In genomic region chr13:44321009-44321596, GRCm38 (mm10) we compare ENCODE assay signal across 15 mouse cellular contexts.
A peak's percentile ranks its signal among the peaks of the same experiment; 100 is the strongest.
DNase-seq lines count a peak whose midpoint lies in the region; ATAC-seq lines count a peak whose summit lies in the region.
"Had no signal": no experiment of that assay in that cellular context is flagged by ENCODE, and none has a peak within 500 bp of the region (broad histone marks: within the 10 kb centered on the region; RNA-seq: fewer than 3 reads in every experiment).

No protein-coding gene starts in this region.

- peak; percentile 74 for ATAC-seq in frontal cortex, adult (ENCODE audit: low TSS enrichment)

- H3K27me3 ChIP-seq in splenic B cell, adult 2 months (ENCODE audit: control insufficient read depth, insufficient read depth, low read length, poor library complexity, severe bottlenecking) = no peaks in the 10 kb centered on the region
- H3K27me3 ChIP-seq: embryonic facial prominence, embryonic 12.5 days; hindbrain, embryonic 15.5 days; limb, embryonic 15.5 days had no signal

- no peaks in the 10 kb centered on the region for H3K36me3 ChIP-seq in splenic B cell, adult 2 months (ENCODE audit: control insufficient read depth, insufficient read depth, low read length, poor library complexity, severe bottlenecking)
- H3K36me3 ChIP-seq: embryonic facial prominence, embryonic 12.5 days; forebrain, embryonic 12.5 days; hindbrain, embryonic 15.5 days; limb, embryonic 15.5 days had no signal

- no peak for DNase-seq in frontal cortex, postnatal 14 days (ENCODE audit: low spot score in 2 of 2)
- peak; percentile 24 for DNase-seq in retina, postnatal 1 day
- no peak for DNase-seq in retina, embryonic 14.5 days (ENCODE audit: low spot score)
- peak; percentile 27 for DNase-seq in adrenal gland, postnatal 10 days
- peak; percentile 15 for DNase-seq in splenic B cell, adult 2 months (ENCODE audit: low read depth, low spot score)
- DNase-seq in thymus, postnatal 25 days = no peak
- no peak for DNase-seq in gastrocnemius, adult 8-10 months (ENCODE audit: low spot score in 2 of 2)
- DNase-seq: cerebellum, postnatal 36 days; heart, adult 2 months; lung, embryonic 14.5 days had no signal

Comparison
In these comparisons a context has a peak if more than half of its experiments do, and no peak if none do; other contexts are left out.
1. DNase-seq: peak in retina, postnatal 1 day (single experiment), adrenal gland, postnatal 10 days (single experiment) and splenic B cell, adult 2 months (single experiment); none in frontal cortex, postnatal 14 days (0 of 2), retina, embryonic 14.5 days (single experiment), thymus, postnatal 25 days (single experiment) and gastrocnemius, adult 8-10 months (0 of 2).